In genomic region chr13:69532893-69533404, GRCm38 (mm10) we compare ENCODE assay signal across 8 mouse cellular contexts. TPM values are rescaled to one million over a fixed set of nuclear protein-coding genes. Genes with fewer than 3 reads are reported as not detected.
A peak's percentile ranks its signal among the peaks of the same experiment; 100 is the strongest.
DNase-seq lines count a peak whose midpoint lies in the region; ATAC-seq and TF ChIP-seq lines count a peak whose summit lies in the region.

No protein-coding gene starts in this region.

- no peak for DNase-seq in left cerebral cortex, adult 2 months (ENCODE audit: extremely low spot score in 1 of 2, low spot score in 2 of 2)
- DNase-seq in left cerebral cortex, postnatal 36 days (ENCODE audit: low spot score in 2 of 2): no peak
- no peak for DNase-seq in embryonic facial prominence, embryonic 11.5 days (ENCODE audit: low spot score)
- DNase-seq in urinary bladder, postnatal 25 days (ENCODE audit: low spot score): no peak
- no peak for DNase-seq in right cerebral cortex, postnatal 10 days (ENCODE audit: low spot score in 2 of 2)

- no peaks in the 10 kb centered on the region; the same call in 1 of the 2 replicates for H3K36me3 ChIP-seq in embryonic facial prominence, embryonic 11.5 days (replicated peaks; ENCODE audit: control insufficient read depth, insufficient read depth, low read depth, low read length)
- H3K36me3 ChIP-seq in intestine, embryonic 15.5 days: 0 out of 2 replicates have a peak, but pooled peaks cover 5% of the 10 kb centered on the region
- no peaks in the 10 kb centered on the region for H3K36me3 ChIP-seq in neural tube, embryonic 13.5 days

- no peaks in the 10 kb centered on the region for H3K9me3 ChIP-seq in embryonic facial prominence, embryonic 11.5 days (replicated peaks; ENCODE audit: control insufficient read depth, low read length)
- H3K9me3 ChIP-seq in intestine, embryonic 15.5 days: no peaks in the 10 kb centered on the region
- H3K9me3 ChIP-seq in neural tube, embryonic 13.5 days: no peaks in the 10 kb centered on the region

- peaks cover 7% of the 10 kb centered on the region for H3K4me1 ChIP-seq in embryonic facial prominence, embryonic 11.5 days (ENCODE audit: control insufficient read depth, insufficient read depth, low read length)
- peaks cover 36% of the 10 kb centered on the region for H3K4me1 ChIP-seq in intestine, embryonic 15.5 days (replicated peaks)
- H3K4me1 ChIP-seq in neural tube, embryonic 13.5 days (replicated peaks): peaks cover 66% of the 10 kb centered on the region

- H3K4me3 ChIP-seq in left cerebral cortex, adult 2 months: peak overlapping the region; percentile 88
- peak overlapping the region; percentile 96 for H3K4me3 ChIP-seq in embryonic facial prominence, embryonic 11.5 days (ENCODE audit: low read depth, low read length)
- peak overlapping the region; percentile 75 for H3K4me3 ChIP-seq in intestine, embryonic 15.5 days (replicated peaks)
- peak overlapping the region; percentile 94 for H3K4me3 ChIP-seq in neural tube, embryonic 13.5 days

- no peak; the same call in 1 of the 2 replicates for TF ChIP-seq CTCF in left cerebral cortex, adult 2 months (IDR thresholded peaks at IDR 0.05)

- 1% methylated on average over 9 of the region's 9 CpGs for WGBS in embryonic facial prominence, embryonic 11.5 days
- 3% methylated on average over 9 of the region's 9 CpGs for WGBS in intestine, embryonic 15.5 days
- 1% methylated on average over 9 of the region's 9 CpGs for WGBS in neural tube, embryonic 13.5 days

- peak overlapping the region; percentile 90 for H3K9ac ChIP-seq in embryonic facial prominence, embryonic 11.5 days (replicated peaks; ENCODE audit: low read length)
- H3K9ac ChIP-seq in intestine, embryonic 15.5 days: peak overlapping the region; percentile 75
- peak overlapping the region; percentile 94 for H3K9ac ChIP-seq in neural tube, embryonic 13.5 days

- ATAC-seq in embryonic facial prominence, embryonic 11.5 days (replicated peaks; ENCODE audit: insufficient number of reproducible peaks, low FRiP score, low TSS enrichment, low read depth): no peak
- no peak for ATAC-seq in intestine, embryonic 15.5 days
- ATAC-seq in neural tube, embryonic 13.5 days (ENCODE audit: low read depth): no peak
- ATAC-seq in inflammation-experienced regulatory T-cells, adult 6 months: no peak

- H3K27me3 ChIP-seq in embryonic facial prominence, embryonic 11.5 days (ENCODE audit: control insufficient read depth, insufficient read depth, low read length): no peaks in the 10 kb centered on the region
- no peaks in the 10 kb centered on the region for H3K27me3 ChIP-seq in intestine, embryonic 15.5 days (replicated peaks)
- no peaks in the 10 kb centered on the region for H3K27me3 ChIP-seq in neural tube, embryonic 13.5 days

- H3K27ac ChIP-seq in left cerebral cortex, adult 2 months: peak overlapping the region; percentile 85
- peak overlapping the region; percentile 62; the same call in 1 of the 2 replicates for H3K27ac ChIP-seq in embryonic facial prominence, embryonic 11.5 days (replicated peaks; ENCODE audit: low read depth, low read length)
- H3K27ac ChIP-seq in intestine, embryonic 15.5 days: peak overlapping the region; percentile 92; the same call in 1 of the 2 replicates
- peak overlapping the region; percentile 96 for H3K27ac ChIP-seq in neural tube, embryonic 13.5 days (replicated peaks)

- peak overlapping the region; percentile 84 for H3K4me2 ChIP-seq in embryonic facial prominence, embryonic 11.5 days (ENCODE audit: low read depth, low read length)
- H3K4me2 ChIP-seq in intestine, embryonic 15.5 days (replicated peaks): peak overlapping the region; percentile 83
- peak overlapping the region; percentile 98 for H3K4me2 ChIP-seq in neural tube, embryonic 13.5 days

- intact Hi-C loops in left cerebral cortex, adult 2 months (cut with DNase I): no loop called here
- intact Hi-C loops in left cerebral cortex, postnatal 36 days (cut with DNase I): no loop called here

RNA-seq across cellular contexts. Expression of gene Nsun2, which starts 0.6 kb away (rescaled TPM):
- total RNA-seq in left cerebral cortex, adult 2 months (2021): 10 to 100 TPM; 83.2 to 93.0 TPM
- total RNA-seq in left cerebral cortex, postnatal 36 days (2021): 10 to 100 TPM; 75.5 to 77.9 TPM
- polyA plus RNA-seq in embryonic facial prominence, embryonic 11.5 days (2014; fragmentation: Nextera tagmentation; extraction: Ambion mirVana): 152 and 159 TPM in 2 replicates
- 128 and 131 TPM in 2 replicates for polyA plus RNA-seq in intestine, embryonic 15.5 days (2015; fragmentation: Nextera tagmentation; extraction: Ambion mirVana)
- polyA plus RNA-seq in neural tube, embryonic 13.5 days (2015; fragmentation: Nextera tagmentation; extraction: Ambion mirVana): 78.5 and 87.1 TPM in 2 replicates
- polyA plus RNA-seq in inflammation-experienced regulatory T-cells, adult 6 months (2017; shearing (Covaris generic)): 10 to 100 TPM; 17.2 to 38.5 (median 30.6) TPM

RNA-seq across cellular contexts. Expression of gene Tent4a, which starts 1.5 kb away (rescaled TPM):
- 10 to 100 TPM; 46.5 to 48.2 TPM for total RNA-seq in left cerebral cortex, adult 2 months (2021)
- total RNA-seq in left cerebral cortex, postnatal 36 days (2021): 10 to 100 TPM; 40.2 to 43.4 TPM
- 6.6 and 7.1 TPM in 2 replicates for polyA plus RNA-seq in embryonic facial prominence, embryonic 11.5 days (2014; fragmentation: Nextera tagmentation; extraction: Ambion mirVana)
- polyA plus RNA-seq in intestine, embryonic 15.5 days (2015; fragmentation: Nextera tagmentation; extraction: Ambion mirVana): 4.0 and 4.6 TPM in 2 replicates
- 6.1 and 6.3 TPM in 2 replicates for polyA plus RNA-seq in neural tube, embryonic 13.5 days (2015; fragmentation: Nextera tagmentation; extraction: Ambion mirVana)
- 1 to 10 TPM; 3.7 to 5.8 (median 4.9) TPM for polyA plus RNA-seq in inflammation-experienced regulatory T-cells, adult 6 months (2017; shearing (Covaris generic))
